In the genomic region with DNA sequence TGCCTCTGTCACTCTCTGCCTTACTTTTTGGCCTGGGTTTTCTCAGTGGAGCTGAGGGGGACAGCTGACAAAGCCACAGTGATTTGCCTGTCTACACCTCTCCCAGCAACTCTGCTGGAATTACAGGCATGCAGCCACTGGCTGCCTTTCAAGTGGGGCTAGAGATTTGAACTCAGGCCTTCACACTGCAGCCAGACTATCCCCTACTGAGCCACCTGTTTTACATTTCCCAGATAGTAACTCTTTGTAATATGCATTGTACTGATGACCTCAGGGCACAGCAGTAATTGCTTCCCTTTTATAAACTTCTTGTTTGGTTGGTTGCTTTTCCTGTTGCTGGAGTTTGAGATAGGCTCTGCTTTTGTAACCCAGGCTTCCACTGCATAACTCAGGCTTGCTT, we compare ENCODE assay signal across 9 mouse cellular contexts.
A peak's percentile ranks its signal among the peaks of the same experiment; 100 is the strongest.
DNase-seq lines count a peak whose midpoint lies in the region; ATAC-seq lines count a peak whose summit lies in the region.
"Had no signal": no experiment of that assay in that cellular context is flagged by ENCODE, and none has a peak within 500 bp of the region (broad histone marks: within the 10 kb centered on the region; RNA-seq: fewer than 3 reads in every experiment).

No protein-coding gene starts in this region.

- peak; percentile 82 for ATAC-seq in heart, embryonic 12.5 days (ENCODE audit: insufficient number of reproducible peaks, low FRiP score)
- peak; percentile 54; the same call in 1 of the 2 replicates for ATAC-seq in lung, embryonic 16.5 days (ENCODE audit: low read depth)

- no peak overlapping the region for H3K4me2 ChIP-seq in heart, embryonic 12.5 days
- H3K4me2 ChIP-seq in lung, embryonic 16.5 days (ENCODE audit: low read depth, low read length), result peak overlapping the region; percentile 44; the same call in 1 of the 2 replicates

- H3K27ac ChIP-seq in heart, embryonic 12.5 days (ENCODE audit: poor library complexity, severe bottlenecking), result peak overlapping the region; percentile 83
- peak overlapping the region; percentile 71 for H3K27ac ChIP-seq in lung, embryonic 16.5 days (ENCODE audit: low read length)

- H3K36me3 ChIP-seq in heart, embryonic 12.5 days, result no peaks in the 10 kb centered on the region
- no peaks in the 10 kb centered on the region for H3K36me3 ChIP-seq in lung, embryonic 16.5 days (ENCODE audit: control insufficient read depth, insufficient read depth, low read length)

- intact Hi-C loops in gastrocnemius, postnatal 36 days (cut with DNase I), result no loop called here

- 0 out of 2 replicates have a peak, but pooled peaks cover 5% of the 10 kb centered on the region for H3K9me3 ChIP-seq in heart, embryonic 12.5 days (replicated peaks)
- no peaks in the 10 kb centered on the region for H3K9me3 ChIP-seq in lung, embryonic 16.5 days (ENCODE audit: control insufficient read depth, low read length)

- peaks cover 33% of the 10 kb centered on the region for H3K4me1 ChIP-seq in heart, embryonic 12.5 days (replicated peaks)
- H3K4me1 ChIP-seq in lung, embryonic 16.5 days (replicated peaks; ENCODE audit: control insufficient read depth, insufficient read depth, low read length), result peaks cover 3% of the 10 kb centered on the region; the same call in 1 of the 2 replicates

- H3K9ac ChIP-seq in heart, embryonic 12.5 days, result no peak overlapping the region
- no peak overlapping the region for H3K9ac ChIP-seq in lung, embryonic 16.5 days (ENCODE audit: low read length)

- peak; percentile 1 for DNase-seq in cerebellum, adult 9-11 months
- DNase-seq in cerebellum, adult 11 months, result no peak
- peak; percentile 30 for DNase-seq in embryo, embryonic 10.5 days (ENCODE audit: low spot score)
- no peak for DNase-seq in gastrocnemius, postnatal 36 days
- DNase-seq in gastrocnemius, postnatal 10 days, result no peak
- no peak for DNase-seq in spleen, adult 18-20 months
- DNase-seq: cerebellum, adult 11-12 months had no signal

- no peaks in the 10 kb centered on the region for H3K27me3 ChIP-seq in heart, embryonic 12.5 days (replicated peaks)
- H3K27me3 ChIP-seq in lung, embryonic 16.5 days (ENCODE audit: control insufficient read depth, insufficient read depth, low read depth, low read length), result no peaks in the 10 kb centered on the region

- no peak overlapping the region for H3K4me3 ChIP-seq in heart, embryonic 12.5 days
- H3K4me3 ChIP-seq in lung, embryonic 16.5 days (ENCODE audit: low read length), result no peak overlapping the region

Comparison
In these comparisons a context has a peak if more than half of its experiments do, and no peak if none do; other contexts are left out.
1. DNase-seq: peak in cerebellum, adult 9-11 months (single experiment) and embryo, embryonic 10.5 days (single experiment); none in cerebellum, adult 11 months (single experiment), gastrocnemius, postnatal 36 days (0 of 2), gastrocnemius, postnatal 10 days (single experiment) and spleen, adult 18-20 months (0 of 2).